Comparison of ENCODE assay signal across 20 mouse cellular contexts in genomic region chr8:104770365-104770764, GRCm38 (mm10). TPM values are rescaled to one million over a fixed set of nuclear protein-coding genes. Genes with fewer than 3 reads are reported as not detected.
"Had no signal": no experiment of that assay in that cellular context is flagged by ENCODE, and none has a peak within 500 bp of the region (broad histone marks: within the 10 kb centered on the region; RNA-seq: fewer than 3 reads in every experiment).

No protein-coding gene starts in this region.

- H3K9me3 ChIP-seq: neural tube, embryonic 15.5 days; stomach, embryonic 15.5 days had no signal

- H3K36me3 ChIP-seq: neural tube, embryonic 15.5 days; stomach, embryonic 15.5 days had no signal

- H3K4me3 ChIP-seq: neural tube, embryonic 15.5 days; stomach, embryonic 15.5 days had no signal

- H3K27me3 ChIP-seq: neural tube, embryonic 15.5 days; stomach, embryonic 15.5 days had no signal

- DNase-seq: retina, postnatal 1 day; right cerebral cortex, adult 18-20 months; right cerebral cortex, postnatal 14 days; right cerebral cortex, postnatal 25 days; right cerebral cortex, postnatal 4 days; spleen, adult 18-20 months; thymus, adult 18-20 months; thymus, adult 2 months; thymus, postnatal 14 days; thymus, postnatal 25 days; thymus, postnatal 36 days; thymus, postnatal 4 days had no signal

- H3K4me1 ChIP-seq: neural tube, embryonic 15.5 days; stomach, embryonic 15.5 days had no signal

- H3K9ac ChIP-seq: neural tube, embryonic 15.5 days; stomach, embryonic 15.5 days had no signal

- H3K27ac ChIP-seq: neural tube, embryonic 15.5 days; stomach, embryonic 15.5 days; stomach, postnatal 0 days had no signal

- H3K4me2 ChIP-seq: neural tube, embryonic 15.5 days; stomach, embryonic 15.5 days had no signal

RNA-seq across cellular contexts. Expression of gene Ces2a, which starts 36.6 kb away (rescaled TPM):
- total RNA-seq: neutrophil, adult 5-6 weeks had no signal
- polyA plus RNA-seq: neural tube, embryonic 14.5 days; spleen, adult 2 months; stomach, embryonic 14.5 days; testis, adult 2 months had no signal
